Mouse (Mus musculus) intestine, embryonic 15.5 days (tissue): ENCODE data around the gene Glyat. TPM values are rescaled to one million over a fixed set of nuclear protein-coding genes. Genes with fewer than 3 reads are reported as not detected.
"Not testable (repeated sequence)": the region's sequence is repeated elsewhere in the genome, so short reads cannot be mapped to it uniquely, and the experiment has no call there.

ENCODE experiments used
- ATAC-seq: fragments of 200-750 bp; cut with Nextera tagmentation; 2 replicates; pipeline ENCODE4 v1.8.0; 2017; ENCODE audit warnings: moderate TSS enrichment, moderate library complexity
- H3K27ac ChIP-seq: fragments of 300-500 bp; sonication (generic); 2 replicates; pipeline ENCODE4 v1.5.1; 2015; ENCODE audit warnings: mild to moderate bottlenecking, inconsistent platforms
- H3K27me3 ChIP-seq: fragments of 300-500 bp; sonication (generic); replicated peaks from 2 replicates; pipeline ENCODE4 v1.6.1; 2015; ENCODE audit warnings: inconsistent platforms
- H3K36me3 ChIP-seq: fragments of 300-500 bp; sonication (generic); 2 replicates; pipeline ENCODE4 v1.6.1; 2015; ENCODE audit warnings: inconsistent platforms
- H3K4me1 ChIP-seq: fragments of 300-500 bp; sonication (generic); replicated peaks from 2 replicates; pipeline ENCODE4 v1.6.1; 2015; ENCODE audit warnings: inconsistent platforms
- H3K4me2 ChIP-seq: fragments of 300-500 bp; sonication (generic); replicated peaks from 2 replicates; pipeline ENCODE4 v1.6.1; 2015; ENCODE audit warnings: mild to moderate bottlenecking, inconsistent platforms
- H3K4me3 ChIP-seq: fragments of 300-500 bp; sonication (generic); replicated peaks from 2 replicates; pipeline ENCODE4 v1.5.1; 2015; ENCODE audit warnings: inconsistent platforms
- H3K9ac ChIP-seq: fragments of 300-500 bp; sonication (generic); 2 replicates; pipeline ENCODE4 v1.6.1; 2015; ENCODE audit warnings: inconsistent platforms
- H3K9me3 ChIP-seq: fragments of 300-500 bp; sonication (generic); 2 replicates; pipeline ENCODE4 v1.6.1; 2016; ENCODE audit warnings: inconsistent platforms
- WGBS: fragments of 180-500 bp; shearing (Covaris S2); methylation state at CpG from one replicate; pipeline ENCODE4 v1.1.7; 2015; 5-methylcytosine and 5-hydroxymethylcytosine counted together
- polyA plus RNA-seq: library from polyadenylated mRNA; unstranded; fragments of >200 nt; fragmentation: Nextera tagmentation; extraction: Ambion mirVana; gene quantifications from 2 replicates; pipeline ENCODE4 v1.2.1, GENCODE M21; 2015

Gene Glyat
- polyA plus RNA-seq, 1 experiment from 2014 or later: 0.16 TPM

- no peaks in the 10 kb centered on the region for H3K27me3 ChIP-seq
- H3K9me3 ChIP-seq: no peaks in the 10 kb centered on the region
- H3K4me1 ChIP-seq: no peaks in the 10 kb centered on the region
- no peak overlapping the region for H3K27ac ChIP-seq
- ATAC-seq: no peak
- H3K4me2 ChIP-seq: no peak overlapping the region
- H3K9ac ChIP-seq: no peak overlapping the region
- no peaks in the 10 kb centered on the region for H3K36me3 ChIP-seq
- 74% methylated on average over 1 of the region's 1 CpGs for WGBS
- H3K4me3 ChIP-seq: no peak overlapping the region
These were observed 19.5 kb upstream of the Glyat start for GRCm38 (mm10) chr19:12613646-12614045.

GRCm38 (mm10) chr19:12634259-12634658, 1.2 kb downstream of the Glyat start:
- no peak overlapping the region for H3K4me2 ChIP-seq
- H3K9ac ChIP-seq: no peak overlapping the region
- H3K9me3 ChIP-seq: no peaks in the 10 kb centered on the region
- H3K27ac ChIP-seq: no peak overlapping the region
- H3K4me1 ChIP-seq: no peaks in the 10 kb centered on the region
- no peak overlapping the region for H3K4me3 ChIP-seq
- H3K36me3 ChIP-seq: no peaks in the 10 kb centered on the region
- no peak for ATAC-seq
- H3K27me3 ChIP-seq: no peaks in the 10 kb centered on the region
- WGBS: 88% methylated on average over 3 of the region's 3 CpGs

GRCm38 (mm10) chr19:12634963-12635362, 1.9 kb downstream of the Glyat start:
- ATAC-seq: no peak
- 89% methylated on average over 4 of the region's 4 CpGs for WGBS
- no peaks in the 10 kb centered on the region for H3K36me3 ChIP-seq
- no peaks in the 10 kb centered on the region for H3K9me3 ChIP-seq
- no peak overlapping the region for H3K4me3 ChIP-seq
- no peak overlapping the region for H3K27ac ChIP-seq
- H3K27me3 ChIP-seq: no peaks in the 10 kb centered on the region
- H3K4me2 ChIP-seq: no peak overlapping the region
- H3K9ac ChIP-seq: no peak overlapping the region
- H3K4me1 ChIP-seq: no peaks in the 10 kb centered on the region

GRCm38 (mm10) chr19:12636863-12637262, 3.8 kb downstream of the Glyat start:
- H3K9ac ChIP-seq: no peak overlapping the region
- no peaks in the 10 kb centered on the region for H3K4me1 ChIP-seq
- H3K4me2 ChIP-seq: no peak overlapping the region
- no peak overlapping the region for H3K27ac ChIP-seq
- no peaks in the 10 kb centered on the region for H3K36me3 ChIP-seq
- no peaks in the 10 kb centered on the region for H3K9me3 ChIP-seq
- ATAC-seq: no peak
- WGBS: 63% methylated on average over 3 of the region's 3 CpGs
- H3K4me3 ChIP-seq: no peak overlapping the region
- H3K27me3 ChIP-seq: no peaks in the 10 kb centered on the region

- ATAC-seq: no peak
- H3K4me1 ChIP-seq: no peaks in the 10 kb centered on the region
- H3K9ac ChIP-seq: no peak overlapping the region
- H3K27me3 ChIP-seq: no peaks in the 10 kb centered on the region
- no peaks in the 10 kb centered on the region for H3K9me3 ChIP-seq
- 76% methylated on average over 1 of the region's 1 CpGs for WGBS
- no peak overlapping the region for H3K4me2 ChIP-seq
- no peaks in the 10 kb centered on the region for H3K36me3 ChIP-seq
- H3K4me3 ChIP-seq: no peak overlapping the region
- H3K27ac ChIP-seq: no peak overlapping the region
These were observed 4.9 kb downstream of the Glyat start for GRCm38 (mm10) chr19:12638049-12638448.

GRCm38 (mm10) chr19:12649511-12649910, 16.4 kb downstream of the Glyat start:
- no peaks in the 10 kb centered on the region for H3K4me1 ChIP-seq
- no peak overlapping the region for H3K27ac ChIP-seq
- H3K4me3 ChIP-seq: no peak overlapping the region
- no peak for ATAC-seq
- no peaks in the 10 kb centered on the region for H3K36me3 ChIP-seq
- H3K9me3 ChIP-seq: no peaks in the 10 kb centered on the region
- no peak overlapping the region for H3K4me2 ChIP-seq
- no peak overlapping the region for H3K9ac ChIP-seq
- H3K27me3 ChIP-seq: no peaks in the 10 kb centered on the region

GRCm38 (mm10) chr19:12666156-12666555, 33.0 kb downstream of the Glyat start:
- Histone ChIP-seq H3K36me3 (no peaks in the 10 kb centered on the region), H3K27me3 (no peaks in the 10 kb centered on the region), H3K4me3 (no peak overlapping the region), H3K9me3 (no peaks in the 10 kb centered on the region), H3K27ac (no peak overlapping the region), H3K4me2 (no peak overlapping the region), H3K9ac (no peak overlapping the region), H3K4me1 (no peaks in the 10 kb centered on the region)
- ATAC-seq: no peak
- WGBS: 88% methylated on average over 1 of the region's 1 CpGs

- not testable (repeated sequence) for H3K4me2 ChIP-seq, ATAC-seq
- WGBS: 94% methylated on average over 3 of the region's 3 CpGs
These were observed 35.5 kb downstream of the Glyat start for GRCm38 (mm10) chr19:12668601-12669000.

GRCm38 (mm10) chr19:12670139-12670538, 37.0 kb downstream of the Glyat start, which contains the start of gene Olfr1442:
Olfr1442 (plus strand) TSS chr19:12670439.
- no peaks in the 10 kb centered on the region for H3K36me3 ChIP-seq
- H3K9me3 ChIP-seq: no peaks in the 10 kb centered on the region
- no peak within 1 kb of the TSS for H3K4me2 ChIP-seq
- no peaks in the 10 kb centered on the region for H3K4me1 ChIP-seq
- no peak within 1 kb of the TSS for H3K4me3 ChIP-seq
- ATAC-seq: no peak
- H3K27me3 ChIP-seq: no peaks in the 10 kb centered on the region
- H3K9ac ChIP-seq: no peak within 1 kb of the TSS
- no peak within 1 kb of the TSS for H3K27ac ChIP-seq

More at GRCm38 (mm10) chr19:12668601-12669000, 35.5 kb downstream of the Glyat start:
- not testable (repeated sequence) for H3K9ac ChIP-seq, H3K4me3 ChIP-seq, H3K36me3 ChIP-seq, H3K27ac ChIP-seq, H3K9me3 ChIP-seq, H3K4me1 ChIP-seq, H3K27me3 ChIP-seq

GRCm38 (mm10) chr19:12671051-12671450, 37.9 kb downstream of the Glyat start:
- 82% methylated on average over 4 of the region's 4 CpGs for WGBS
- H3K4me2 ChIP-seq: no peak overlapping the region

GRCm38 (mm10) chr19:12677812-12678211, 44.7 kb downstream of the Glyat start, which contains the start of gene Olfr1443:
Olfr1443 (plus strand) TSS chr19:12678112.
- no peak within 1 kb of the TSS for H3K4me2 ChIP-seq
- no peak within 1 kb of the TSS for H3K4me3 ChIP-seq
- ATAC-seq: no peak
- WGBS: 62% methylated on average over 3 of the region's 3 CpGs
- H3K9me3 ChIP-seq: no peaks in the 10 kb centered on the region
- no peak within 1 kb of the TSS for H3K27ac ChIP-seq
- H3K4me1 ChIP-seq: no peaks in the 10 kb centered on the region
- no peaks in the 10 kb centered on the region for H3K36me3 ChIP-seq
- H3K27me3 ChIP-seq: no peaks in the 10 kb centered on the region
- H3K9ac ChIP-seq: no peak within 1 kb of the TSS

More at GRCm38 (mm10) chr19:12671051-12671450, 37.9 kb downstream of the Glyat start:
- no peak overlapping the region for H3K27ac ChIP-seq
- H3K27me3 ChIP-seq: no peaks in the 10 kb centered on the region
- no peak for ATAC-seq
- H3K4me1 ChIP-seq: no peaks in the 10 kb centered on the region
- H3K9me3 ChIP-seq: no peaks in the 10 kb centered on the region
- H3K9ac ChIP-seq: no peak overlapping the region
- H3K4me3 ChIP-seq: no peak overlapping the region
- no peaks in the 10 kb centered on the region for H3K36me3 ChIP-seq

GRCm38 (mm10) chr19:12684638-12685037, 51.5 kb downstream of the Glyat start:
- no peaks in the 10 kb centered on the region for H3K4me1 ChIP-seq
- H3K27me3 ChIP-seq: no peaks in the 10 kb centered on the region
- H3K27ac ChIP-seq: no peak overlapping the region
- peak; percentile 92 for ATAC-seq
- H3K4me3 ChIP-seq: no peak overlapping the region
- H3K9me3 ChIP-seq: no peaks in the 10 kb centered on the region
- no peak overlapping the region for H3K9ac ChIP-seq
- no peaks in the 10 kb centered on the region for H3K36me3 ChIP-seq
- H3K4me2 ChIP-seq: no peak overlapping the region

- no peak overlapping the region for H3K4me3 ChIP-seq
- ATAC-seq: no peak
- H3K9ac ChIP-seq: no peak overlapping the region
- H3K4me1 ChIP-seq: no peaks in the 10 kb centered on the region
- no peak overlapping the region for H3K4me2 ChIP-seq
- no peak overlapping the region for H3K27ac ChIP-seq
- no peaks in the 10 kb centered on the region for H3K36me3 ChIP-seq
- no peaks in the 10 kb centered on the region for H3K9me3 ChIP-seq
- H3K27me3 ChIP-seq: no peaks in the 10 kb centered on the region
These were observed 52.1 kb downstream of the Glyat start for GRCm38 (mm10) chr19:12685231-12685630.
